Mouse (Mus musculus) left cerebral cortex, adult 2 months (tissue): ENCODE data around the gene Mnt. TPM values are rescaled to one million over a fixed set of nuclear protein-coding genes. Genes with fewer than 3 reads are reported as not detected.

ENCODE experiments used
- DNase-seq, 2 experiments: peaks; one replicate each; pipeline ENCODE4 v3.0.0; 2021 to 2022; ENCODE audit warnings: low spot score in 2 of 2, mixed read lengths in 1 of 2; ENCODE audit errors: extremely low spot score in 1 of 2
- H3K27ac ChIP-seq: fragments of 200-600 bp; 2 replicates; pipeline ENCODE4 v1.8.1; 2022
- H3K4me3 ChIP-seq: fragments of 200-600 bp; 2 replicates; pipeline ENCODE4 v1.8.1; 2022
- CTCF ChIP-seq: fragments of 200-600 bp; IDR thresholded peaks from 2 replicates; pipeline ENCODE4 v1.8.1; 2022; ENCODE audit warnings: antibody characterized with exemption, mild to moderate bottlenecking, moderate library complexity
- intact Hi-C: fragments of 180-260 bp; cut with DNase I; formaldehyde crosslinking; loops from one replicate; pipeline ENCODE4 v1.15.1; 2025
- total RNA-seq, 2 experiments: library from RNA; stranded (reverse); gene quantifications; 2 replicates each; pipeline ENCODE4 v1.2.3; 2021

The Mnt gene
- total RNA-seq, 2 experiments from 2014 or later: 32.4 to 37.3 TPM

- H3K27ac ChIP-seq: peak overlapping the region; percentile 91
- no peak for DNase-seq
- no peak overlapping the region for H3K4me3 ChIP-seq
- intact Hi-C loops: no loop called here
- TF ChIP-seq CTCF: no peak
Measured at GRCm38 (mm10) chr11:74839860-74840715, 9.4 kb downstream of the Mnt start.

- Histone ChIP-seq H3K4me3 (no peak overlapping the region), H3K27ac (peak overlapping the region; percentile 76)
- intact Hi-C loops: no loop called here
- DNase-seq: no peak
- no peak for TF ChIP-seq CTCF
Measured at GRCm38 (mm10) chr11:74840739-74841138, 10.0 kb downstream of the Mnt start.

GRCm38 (mm10) chr11:74841366-74841765 is 10.6 kb downstream of the Mnt start:
- intact Hi-C loops: no loop called here
- TF ChIP-seq CTCF: no peak
- DNase-seq: no peak
- Histone ChIP-seq H3K4me3 (no peak overlapping the region), H3K27ac (peak overlapping the region; percentile 76)

- Histone ChIP-seq H3K4me3 (no peak overlapping the region), H3K27ac (peak overlapping the region; percentile 76)
- DNase-seq: no peak
- TF ChIP-seq CTCF: no peak
- intact Hi-C loops: no loop called here
Measured at GRCm38 (mm10) chr11:74842045-74842444, 11.3 kb downstream of the Mnt start.

GRCm38 (mm10) chr11:74842656-74843434 is 12.1 kb downstream of the Mnt start:
- DNase-seq: no peak

GRCm38 (mm10) chr11:74843435-74843714 is 12.7 kb downstream of the Mnt start:
- intact Hi-C loops: no loop called here
- no peak for DNase-seq
- Histone ChIP-seq H3K4me3 (no peak overlapping the region), H3K27ac (peak overlapping the region; percentile 76)
- TF ChIP-seq CTCF: no peak

More at GRCm38 (mm10) chr11:74842656-74843434, 12.1 kb downstream of the Mnt start:
- intact Hi-C loops: no loop called here
- Histone ChIP-seq H3K27ac (peak overlapping the region; percentile 76), H3K4me3 (no peak overlapping the region)
- no peak for TF ChIP-seq CTCF

- TF ChIP-seq CTCF: no peak
- Histone ChIP-seq H3K27ac (peak overlapping the region; percentile 76), H3K4me3 (no peak overlapping the region)
- DNase-seq: no peak
- intact Hi-C loops: no loop called here
Measured at GRCm38 (mm10) chr11:74843761-74844160, 13.0 kb downstream of the Mnt start.

GRCm38 (mm10) chr11:74845784-74846183 is 15.1 kb downstream of the Mnt start:
- TF ChIP-seq CTCF: peak; percentile 47
- no peak for DNase-seq
- Histone ChIP-seq H3K4me3 (no peak overlapping the region), H3K27ac (no peak overlapping the region)
- intact Hi-C loops: loop anchor here (5.0 kb wide), 2 partner anchors 33 to 213 kb away; no protein-coding TSS in a partner anchor

- peak; percentile 79 for TF ChIP-seq CTCF
- H3K4me3 ChIP-seq: no peak overlapping the region
- no peak overlapping the region; the same call in 1 of the 2 replicates for H3K27ac ChIP-seq
- intact Hi-C loops: loop anchor here (1.0 to 5.0 kb wide), 3 partner anchors 27 to 216 kb away; no protein-coding TSS in a partner anchor
- peak; percentile 71 to 79 for DNase-seq
Measured at GRCm38 (mm10) chr11:74847919-74848521, 17.3 kb downstream of the Mnt start.

- intact Hi-C loops: no loop called here
- Histone ChIP-seq H3K27ac (peak overlapping the region; percentile 32; the same call in 1 of the 2 replicates), H3K4me3 (no peak overlapping the region)
- DNase-seq: no peak
- TF ChIP-seq CTCF: no peak
Measured at GRCm38 (mm10) chr11:74850998-74851661, 20.4 kb downstream of the Mnt start.

GRCm38 (mm10) chr11:74857756-74858155 is 27.0 kb downstream of the Mnt start:
- DNase-seq: no peak
- TF ChIP-seq CTCF: no peak
- intact Hi-C loops: no loop called here
- Histone ChIP-seq H3K4me3 (no peak overlapping the region), H3K27ac (no peak overlapping the region)
